Mouse (Mus musculus) frontal cortex, postnatal 25 days (tissue): Measurements from ENCODE around the gene Slc24a3.

Experiments
- DNase-seq, 2 experiments: peaks; one replicate each; pipeline ENCODE4 v3.0.0; 2022; ENCODE audit warnings: low spot score in 2 of 2

Gene Slc24a3

GRCm38 (mm10) chr2:145683536-145683935, 516.0 kb downstream of the Slc24a3 start:
- no peak for DNase-seq

- no peak for DNase-seq
These were observed 516.6 kb downstream of the Slc24a3 start for GRCm38 (mm10) chr2:145684151-145684550.

GRCm38 (mm10) chr2:145684891-145685290, 517.3 kb downstream of the Slc24a3 start:
- DNase-seq, result no peak

GRCm38 (mm10) chr2:145686017-145686416, 518.5 kb downstream of the Slc24a3 start:
- DNase-seq, result no peak

- DNase-seq, result no peak
These were observed 523.9 kb downstream of the Slc24a3 start for GRCm38 (mm10) chr2:145691367-145692009.
